Mouse (Mus musculus): Measurements from ENCODE around the gene Rab31. TPM values are rescaled to one million over a fixed set of nuclear protein-coding genes. Genes with fewer than 3 reads are reported as not detected.

Rab31 gene
- 29.7 and 37.5 TPM in 2 replicates for polyA plus RNA-seq (2012)

GRCm38 (mm10) chr17:65771951-65772934, at the start of gene Rab31:
Gene Rab31 (minus strand): TSS chr17:65772752.

GRCm38 (mm10) chr17:65782551-65783141, 10.1 kb upstream of the Rab31 start, which contains the start of gene Ppp4r1:
Gene Ppp4r1 (plus strand): TSS chr17:65782573.

GRCm38 (mm10) chr17:65641734-65642218, 130.8 kb downstream of the Rab31 start, which contains the start of gene Txndc2:
Gene Txndc2 (minus strand): TSS chr17:65642168.

DNA sequence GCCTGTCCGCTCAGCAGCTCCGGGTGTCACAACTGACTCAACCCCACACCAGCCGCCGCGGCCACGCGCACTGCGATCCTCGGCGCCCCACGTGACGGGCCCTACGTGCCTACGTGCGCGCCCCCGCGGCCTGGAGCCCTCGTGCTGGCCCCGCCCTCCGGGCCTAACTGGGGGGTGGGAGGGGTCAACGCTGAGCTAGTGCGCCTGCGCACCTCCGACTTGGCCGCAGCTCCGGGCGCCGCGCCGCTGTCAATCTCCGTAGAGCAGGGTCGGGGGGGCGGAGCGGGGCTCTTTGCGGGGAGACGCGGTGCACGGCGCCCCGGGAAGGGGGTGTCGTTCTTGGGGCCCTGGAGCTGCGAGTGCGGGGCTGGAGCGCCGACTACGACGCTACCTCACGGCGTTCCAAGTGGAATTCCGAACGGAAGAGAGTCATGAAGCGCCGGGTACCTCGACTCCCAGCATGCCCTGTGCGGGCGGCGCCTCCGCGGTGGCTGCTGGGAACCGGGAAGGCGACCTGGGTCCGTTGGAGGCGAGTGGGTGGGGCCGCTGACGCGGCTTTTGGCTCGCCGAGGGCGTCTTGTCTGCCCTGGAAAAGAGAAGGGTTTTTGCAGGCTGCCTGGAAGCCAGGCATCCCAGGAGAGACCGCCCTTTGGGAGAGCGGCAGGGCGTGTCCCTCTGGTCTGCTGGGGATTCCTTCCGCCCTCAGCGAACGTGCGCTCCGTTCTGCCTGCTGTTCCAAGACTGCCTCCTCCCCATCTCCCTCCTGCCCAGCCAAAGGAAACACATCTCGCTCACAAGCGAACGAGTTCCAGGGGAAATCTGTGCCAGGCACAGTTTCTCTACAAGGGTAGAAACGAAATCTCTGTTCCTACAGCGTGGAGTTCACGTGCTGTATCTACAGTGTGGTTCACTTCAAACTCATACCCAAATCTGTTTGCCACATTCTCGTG, 158.8 kb downstream of the Rab31 start, which contains the start of gene Vapa:
Gene Vapa (minus strand): TSS at position 93 of the 950 bp plus-strand sequence.

Other genes starting within 250 kb of the Rab31 start
- gene Tmem232, start 232.0 kb downstream of the Rab31 start, polyA plus RNA-seq (2012): 0.04 TPM in 1 of 2 replicates, not detected in the other
- gene Vapa, start 159.2 kb downstream of the Rab31 start, polyA plus RNA-seq (2012): 139 and 168 TPM in 2 replicates
- not detected in 2 replicates for gene Txndc2, start 130.6 kb downstream of the Rab31 start, polyA plus RNA-seq (2012)
- 16.9 and 24.9 TPM in 2 replicates for gene Ppp4r1, start 9.8 kb upstream of the Rab31 start, polyA plus RNA-seq (2012)
- 99.9 and 135 TPM in 2 replicates for gene Ralbp1, start 113.0 kb upstream of the Rab31 start, polyA plus RNA-seq (2012)
- 13.1 and 16.4 TPM in 2 replicates for gene Twsg1, start 178.5 kb upstream of the Rab31 start, polyA plus RNA-seq (2012)